Mouse (Mus musculus) forebrain, embryonic 16.5 days (tissue): ENCODE measurements around the gene Mok. TPM values are rescaled to one million over a fixed set of nuclear protein-coding genes. Genes with fewer than 3 reads are reported as not detected.

ENCODE experiments used
- ATAC-seq: fragments of 200-750 bp; cut with Nextera tagmentation; 2 replicates; pipeline ENCODE4 v1.8.0; 2017; ENCODE audit warnings: mild to moderate bottlenecking, moderate library complexity
- H3K27ac ChIP-seq: fragments of 300-500 bp; sonication (generic); 2 replicates; pipeline ENCODE4 v1.5.1; 2014; ENCODE audit warnings: low read length, control low read depth
- H3K27me3 ChIP-seq: fragments of 300-500 bp; sonication (generic); replicated peaks from 2 replicates; pipeline ENCODE4 v1.6.1; 2014; ENCODE audit warnings: low read length; ENCODE audit not compliant: control insufficient read depth, insufficient read depth
- H3K36me3 ChIP-seq: fragments of 300-500 bp; sonication (generic); 2 replicates; pipeline ENCODE4 v1.6.1; 2014; ENCODE audit not compliant: control insufficient read depth, insufficient read depth
- H3K4me1 ChIP-seq: fragments of 300-500 bp; sonication (generic); replicated peaks from 2 replicates; pipeline ENCODE4 v1.6.1; 2014; ENCODE audit warnings: low read length; ENCODE audit not compliant: control insufficient read depth, insufficient read depth
- H3K4me2 ChIP-seq: fragments of 300-500 bp; sonication (generic); 2 replicates; pipeline ENCODE4 v1.6.1; 2014; ENCODE audit warnings: mild to moderate bottlenecking, low read length, control low read depth
- H3K4me3 ChIP-seq: fragments of 300-500 bp; sonication (generic); replicated peaks from 2 replicates; pipeline ENCODE4 v1.5.1; 2014; ENCODE audit warnings: mild to moderate bottlenecking, low read length, control low read depth
- H3K9ac ChIP-seq: fragments of 300-500 bp; sonication (generic); replicated peaks from 2 replicates; pipeline ENCODE4 v1.6.1; 2014; ENCODE audit warnings: low read depth, low read length, control low read depth
- H3K9me3 ChIP-seq: fragments of 300-500 bp; sonication (generic); 2 replicates; pipeline ENCODE4 v1.6.1; 2016; ENCODE audit warnings: low read length; ENCODE audit not compliant: control insufficient read depth
- WGBS: fragments of 180-500 bp; shearing (Covaris S2); extraction: QIAGEN DNeasy Blood & Tissue Kit; methylation state at CpG from one replicate; pipeline ENCODE4 v1.1.7; 2014; 5-methylcytosine and 5-hydroxymethylcytosine counted together
- polyA plus RNA-seq: library from polyadenylated mRNA; unstranded; fragments of >200 nt; fragmentation: Nextera tagmentation; extraction: Ambion mirVana; gene quantifications from 2 replicates; pipeline ENCODE4 v1.2.1, GENCODE M21; 2015

Gene Mok
- polyA plus RNA-seq, 1 experiment from 2014 or later = 13.4 TPM

DNA sequence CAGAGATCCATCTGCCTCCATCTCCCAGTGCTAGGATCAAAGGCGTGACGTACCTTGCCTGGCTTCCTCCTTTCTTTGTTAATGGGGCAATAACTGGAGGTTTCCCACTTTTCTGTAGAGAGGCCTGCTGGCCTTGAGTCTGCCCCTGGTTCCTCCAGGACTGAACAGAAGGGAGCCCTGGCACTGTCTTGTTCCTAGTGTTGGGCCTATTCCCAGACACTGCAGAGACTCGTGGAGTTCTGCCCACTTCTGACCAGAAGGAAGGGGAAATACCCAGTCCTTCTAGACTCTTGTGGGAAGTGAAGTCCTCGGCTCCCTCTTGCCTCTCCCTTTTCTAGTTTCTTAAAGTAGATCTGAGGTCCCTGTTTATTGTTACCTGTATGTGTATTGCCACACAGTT lies 54.5 kb downstream of the Mok start:
- no peaks in the 10 kb centered on the region for H3K9me3 ChIP-seq
- no peak for ATAC-seq
- 79% methylated on average over 4 of the region's 4 CpGs for WGBS
- no peak overlapping the region for H3K4me3 ChIP-seq
- no peaks in the 10 kb centered on the region for H3K4me1 ChIP-seq
- no peaks in the 10 kb centered on the region for H3K27me3 ChIP-seq
- no peak overlapping the region for H3K9ac ChIP-seq
- no peak overlapping the region for H3K4me2 ChIP-seq
- H3K27ac ChIP-seq = no peak overlapping the region
- 0 out of 2 replicates have a peak, but pooled peaks cover 2% of the 10 kb centered on the region for H3K36me3 ChIP-seq

DNA sequence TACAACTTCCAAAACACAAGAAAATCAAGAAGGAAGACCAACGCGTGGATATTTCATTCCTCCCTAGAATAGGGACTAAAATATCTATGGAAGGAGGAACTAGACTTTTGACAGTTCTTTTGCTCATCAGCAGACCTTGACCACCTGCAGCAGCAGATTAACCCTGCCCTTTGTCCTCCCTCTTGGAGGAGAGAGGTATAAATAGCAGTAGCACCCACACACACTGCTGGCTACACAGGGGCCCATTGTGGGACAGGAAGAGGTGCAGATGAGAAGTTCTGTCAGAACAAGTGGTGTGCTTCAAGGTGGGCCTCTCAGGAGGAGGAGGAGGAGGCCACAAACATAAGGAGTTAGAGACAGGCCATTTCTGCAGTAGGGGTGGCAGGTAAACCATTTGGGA lies 56.5 kb downstream of the Mok start:
- Histone ChIP-seq H3K9me3 (no peaks in the 10 kb centered on the region), H3K4me3 (no peak overlapping the region), H3K27ac (no peak overlapping the region), H3K36me3 (0 out of 2 replicates have a peak, but pooled peaks cover 2% of the 10 kb centered on the region), H3K4me2 (no peak overlapping the region), H3K4me1 (no peaks in the 10 kb centered on the region), H3K9ac (no peak overlapping the region), H3K27me3 (no peaks in the 10 kb centered on the region)
- 91% methylated on average over 2 of the region's 2 CpGs for WGBS
- no peak for ATAC-seq

DNA sequence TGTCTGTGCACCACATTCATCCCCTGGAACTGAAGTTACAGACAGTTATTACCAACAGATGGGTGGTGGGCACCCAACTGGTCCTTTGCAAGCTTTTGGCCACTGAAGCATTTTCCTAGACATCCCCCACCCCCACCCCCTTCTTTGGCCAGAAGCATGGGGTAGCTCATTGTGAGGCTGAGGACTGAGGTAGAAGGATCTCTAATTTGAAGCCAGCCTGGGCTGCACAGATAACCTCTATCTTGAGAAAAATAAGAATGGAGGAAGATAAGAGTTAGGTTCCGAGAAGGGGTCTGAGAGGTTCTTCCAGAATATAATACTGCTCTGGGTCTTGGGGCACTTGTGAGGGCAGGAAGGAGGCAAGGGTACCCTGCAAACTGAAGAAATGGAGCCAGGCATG lies 58.5 kb downstream of the Mok start:
- 96% methylated on average over 1 of the region's 1 CpGs for WGBS

DNA sequence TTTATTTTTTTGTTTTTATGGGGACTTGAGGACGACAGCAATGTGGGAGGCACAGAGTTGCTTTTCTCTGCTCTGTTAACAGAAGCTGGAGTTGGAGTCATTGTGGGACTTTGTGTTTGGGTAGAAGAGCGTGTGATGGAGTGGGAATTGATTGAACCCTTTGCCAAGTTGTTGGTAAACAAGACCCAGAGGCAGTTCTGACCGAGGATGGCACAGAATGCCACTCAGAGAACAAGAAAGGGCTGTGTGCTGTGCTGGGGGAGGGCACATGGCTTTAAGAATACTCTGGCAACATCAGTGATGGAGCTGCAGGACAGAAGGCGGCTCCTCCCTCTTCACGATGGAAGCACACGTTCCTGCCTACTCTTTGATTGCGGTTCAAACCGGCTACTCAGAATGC lies 59.6 kb downstream of the Mok start:
- WGBS = 68% methylated on average over 8 of the region's 8 CpGs
- no peaks in the 10 kb centered on the region for H3K4me1 ChIP-seq
- H3K4me2 ChIP-seq = no peak overlapping the region
- no peaks in the 10 kb centered on the region for H3K9me3 ChIP-seq
- H3K36me3 ChIP-seq = 0 out of 2 replicates have a peak, but pooled peaks cover 2% of the 10 kb centered on the region
- no peak overlapping the region for H3K9ac ChIP-seq
- H3K4me3 ChIP-seq = no peak overlapping the region
- peak; percentile 40; the same call in 1 of the 2 replicates for ATAC-seq
- H3K27me3 ChIP-seq = no peaks in the 10 kb centered on the region
- no peak overlapping the region for H3K27ac ChIP-seq

More for the DNA sequence above, 58.5 kb downstream of the Mok start:
- no peak overlapping the region for H3K9ac ChIP-seq
- H3K4me3 ChIP-seq = no peak overlapping the region
- no peak overlapping the region for H3K27ac ChIP-seq
- no peaks in the 10 kb centered on the region for H3K4me1 ChIP-seq
- 0 out of 2 replicates have a peak, but pooled peaks cover 2% of the 10 kb centered on the region for H3K36me3 ChIP-seq
- H3K4me2 ChIP-seq = no peak overlapping the region
- H3K27me3 ChIP-seq = no peaks in the 10 kb centered on the region
- no peaks in the 10 kb centered on the region for H3K9me3 ChIP-seq
- no peak for ATAC-seq

DNA sequence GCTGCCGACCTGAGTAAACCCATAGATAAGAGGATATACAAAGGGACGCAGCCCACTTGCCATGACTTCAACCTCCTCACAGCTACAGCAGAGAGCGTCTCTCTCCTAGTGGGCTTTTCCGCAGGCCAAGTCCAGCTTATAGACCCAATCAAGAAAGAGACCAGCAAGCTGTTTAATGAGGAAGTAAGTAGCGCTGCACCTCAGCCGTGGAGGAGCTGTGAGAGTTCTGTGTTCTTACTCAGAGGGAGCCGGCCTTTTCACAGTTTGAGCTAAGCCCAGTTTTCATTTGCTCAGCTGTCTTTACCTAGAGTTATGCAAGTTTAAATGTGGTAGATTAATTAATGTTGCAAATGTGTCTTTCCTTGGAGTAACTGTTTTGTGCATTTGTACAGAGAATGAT lies 61.4 kb downstream of the Mok start:
- Histone ChIP-seq H3K4me1 (0 out of 2 replicates have a peak, but pooled peaks cover 2% of the 10 kb centered on the region), H3K4me2 (no peak overlapping the region), H3K27ac (no peak overlapping the region), H3K4me3 (no peak overlapping the region), H3K9ac (no peak overlapping the region), H3K9me3 (no peaks in the 10 kb centered on the region), H3K27me3 (no peaks in the 10 kb centered on the region), H3K36me3 (no peaks in the 10 kb centered on the region)
- ATAC-seq = no peak
- WGBS = 90% methylated on average over 7 of the region's 7 CpGs

DNA sequence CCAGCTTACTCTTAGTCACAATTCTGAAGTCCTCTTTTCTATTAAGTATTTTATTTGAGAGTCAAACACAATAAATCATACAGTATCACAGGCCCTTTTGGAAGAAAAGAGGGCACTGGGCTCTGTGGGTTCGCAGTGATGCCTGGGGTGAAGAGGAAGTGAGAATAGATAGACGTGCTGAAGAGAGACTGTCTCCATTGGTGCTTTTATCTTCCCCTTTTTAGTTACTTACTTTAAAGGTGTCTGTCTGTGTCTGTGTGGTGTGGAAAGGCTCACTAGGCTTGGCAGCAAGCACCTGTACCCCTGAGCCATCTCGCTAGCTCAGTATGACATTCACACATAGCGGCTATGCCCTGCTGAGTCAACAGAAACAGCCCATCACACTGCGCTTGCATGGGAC lies 62.9 kb downstream of the Mok start:
- H3K4me3 ChIP-seq = no peak overlapping the region
- H3K9ac ChIP-seq = no peak overlapping the region
- 77% methylated on average over 5 of the region's 5 CpGs for WGBS
- no peaks in the 10 kb centered on the region for H3K27me3 ChIP-seq
- no peaks in the 10 kb centered on the region for H3K36me3 ChIP-seq
- no peak overlapping the region for H3K4me2 ChIP-seq
- 0 out of 2 replicates have a peak, but pooled peaks cover 2% of the 10 kb centered on the region for H3K4me1 ChIP-seq
- no peak overlapping the region for H3K27ac ChIP-seq
- H3K9me3 ChIP-seq = no peaks in the 10 kb centered on the region
- no peak for ATAC-seq

DNA sequence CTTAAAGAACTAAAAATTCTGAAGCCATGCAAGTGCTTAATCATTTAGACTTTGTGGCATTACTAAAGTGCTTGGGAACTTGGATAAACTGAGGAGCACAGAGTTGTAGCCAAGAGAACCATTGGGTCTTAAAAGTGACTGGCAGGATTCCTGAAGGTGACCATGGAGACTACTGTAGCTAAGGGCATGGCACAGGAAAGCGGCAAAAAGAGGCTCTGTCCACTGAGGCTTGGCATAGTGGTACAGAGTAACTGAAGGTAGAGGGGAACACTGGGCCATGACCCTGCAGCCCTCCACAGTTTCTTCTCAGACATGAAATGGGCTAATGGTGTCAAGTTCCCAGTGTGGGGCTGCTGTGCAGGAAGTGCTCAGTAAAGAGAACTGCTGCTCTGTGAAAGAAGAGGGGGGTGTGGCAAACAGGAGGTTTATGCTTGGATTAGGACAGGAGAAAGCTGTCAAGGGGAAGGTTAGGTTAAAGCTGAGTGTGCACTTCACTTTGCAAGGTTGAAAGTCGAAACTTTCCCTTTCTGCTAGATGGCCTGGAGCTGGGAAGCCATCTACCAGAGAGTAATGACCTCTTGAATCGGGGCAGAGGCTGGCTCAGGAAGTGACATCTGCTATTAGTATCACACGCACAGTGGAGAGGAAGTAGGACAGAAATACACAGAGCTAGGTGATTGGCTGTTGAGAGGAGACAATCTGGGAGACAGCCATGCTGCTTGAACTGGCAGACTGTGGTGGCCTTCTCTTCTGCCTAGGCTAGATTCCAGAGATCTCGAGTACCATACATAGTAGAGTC lies 64.9 kb downstream of the Mok start:
- Histone ChIP-seq H3K27ac (no peak overlapping the region), H3K27me3 (no peaks in the 10 kb centered on the region), H3K4me3 (no peak overlapping the region), H3K4me2 (no peak overlapping the region), H3K4me1 (0 out of 2 replicates have a peak, but pooled peaks cover 2% of the 10 kb centered on the region), H3K9me3 (no peaks in the 10 kb centered on the region), H3K9ac (no peak overlapping the region), H3K36me3 (no peaks in the 10 kb centered on the region)
- no peak for ATAC-seq
- 78% methylated on average over 5 of the region's 5 CpGs for WGBS

DNA sequence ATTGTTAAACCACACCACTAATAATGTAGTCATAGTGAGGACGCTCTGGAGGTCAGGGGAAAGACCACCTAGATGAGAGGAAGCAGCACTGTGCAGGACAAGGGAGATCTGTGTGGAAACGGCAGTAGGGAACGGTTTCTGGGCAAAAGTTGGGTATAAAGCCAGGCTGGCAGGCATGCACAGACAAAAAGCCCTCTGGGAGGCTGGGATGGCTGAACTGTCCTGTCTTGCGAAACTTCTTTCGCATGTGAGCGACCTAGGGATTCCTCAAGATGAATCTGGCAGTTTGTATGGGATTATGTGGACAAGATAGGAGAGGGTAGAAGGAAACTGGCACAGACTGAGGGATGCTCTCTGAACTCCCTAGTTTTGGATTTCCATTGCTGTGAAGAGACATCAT lies 68.8 kb downstream of the Mok start:
- H3K27me3 ChIP-seq = no peaks in the 10 kb centered on the region
- H3K9ac ChIP-seq = no peak overlapping the region
- no peaks in the 10 kb centered on the region for H3K9me3 ChIP-seq
- no peak overlapping the region for H3K4me3 ChIP-seq
- 97% methylated on average over 6 of the region's 6 CpGs for WGBS
- H3K27ac ChIP-seq = no peak overlapping the region
- no peaks in the 10 kb centered on the region for H3K36me3 ChIP-seq
- no peak overlapping the region for H3K4me2 ChIP-seq
- H3K4me1 ChIP-seq = peaks cover 18% of the 10 kb centered on the region
- no peak for ATAC-seq

DNA sequence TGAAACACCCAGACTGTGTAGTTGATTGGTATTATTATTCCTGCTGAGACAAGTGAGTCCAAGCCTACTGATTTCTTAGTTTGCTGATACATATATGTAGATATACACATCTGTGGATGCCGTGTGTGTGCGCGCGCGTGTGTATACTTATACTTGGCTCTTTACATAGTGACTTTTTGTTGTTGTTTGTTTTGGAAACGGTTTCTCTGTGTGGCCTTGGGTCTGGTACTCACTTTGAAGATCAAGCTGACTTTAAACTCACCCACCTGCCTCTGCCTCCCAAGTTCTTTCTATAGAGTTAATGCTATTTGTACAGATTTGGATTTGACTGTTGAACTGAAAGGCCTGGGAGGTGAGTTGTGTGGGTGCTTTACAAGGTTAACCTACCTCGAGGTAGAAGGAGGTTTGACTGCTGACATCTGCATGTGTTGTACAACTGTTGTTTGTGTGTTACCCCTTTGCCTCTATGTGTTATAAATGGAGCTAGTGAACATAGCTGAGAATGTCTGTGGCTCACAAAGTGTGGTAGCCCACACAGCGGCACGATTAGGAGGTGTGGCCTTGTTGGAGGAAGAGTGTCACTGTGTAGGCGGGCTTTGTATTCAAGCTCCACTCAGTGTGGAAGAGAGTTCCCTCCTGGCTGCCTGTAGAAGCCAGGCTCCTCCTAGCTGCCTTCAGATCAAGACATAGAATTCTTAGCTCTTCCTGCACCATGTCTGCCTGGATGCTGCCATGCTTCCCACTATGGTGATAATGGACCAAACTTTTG lies 70.1 kb downstream of the Mok start:
- H3K4me1 ChIP-seq = peaks cover 18% of the 10 kb centered on the region
- H3K9me3 ChIP-seq = no peaks in the 10 kb centered on the region
- no peak for ATAC-seq
- WGBS = 93% methylated on average over 10 of the region's 10 CpGs
- no peaks in the 10 kb centered on the region for H3K36me3 ChIP-seq
- no peak overlapping the region for H3K4me2 ChIP-seq
- H3K27me3 ChIP-seq = no peaks in the 10 kb centered on the region
- H3K9ac ChIP-seq = no peak overlapping the region
- no peak overlapping the region for H3K27ac ChIP-seq
- no peak overlapping the region for H3K4me3 ChIP-seq
